Mouse (Mus musculus): ENCODE results near the gene Fam219b.

Gene Fam219b

DNA sequence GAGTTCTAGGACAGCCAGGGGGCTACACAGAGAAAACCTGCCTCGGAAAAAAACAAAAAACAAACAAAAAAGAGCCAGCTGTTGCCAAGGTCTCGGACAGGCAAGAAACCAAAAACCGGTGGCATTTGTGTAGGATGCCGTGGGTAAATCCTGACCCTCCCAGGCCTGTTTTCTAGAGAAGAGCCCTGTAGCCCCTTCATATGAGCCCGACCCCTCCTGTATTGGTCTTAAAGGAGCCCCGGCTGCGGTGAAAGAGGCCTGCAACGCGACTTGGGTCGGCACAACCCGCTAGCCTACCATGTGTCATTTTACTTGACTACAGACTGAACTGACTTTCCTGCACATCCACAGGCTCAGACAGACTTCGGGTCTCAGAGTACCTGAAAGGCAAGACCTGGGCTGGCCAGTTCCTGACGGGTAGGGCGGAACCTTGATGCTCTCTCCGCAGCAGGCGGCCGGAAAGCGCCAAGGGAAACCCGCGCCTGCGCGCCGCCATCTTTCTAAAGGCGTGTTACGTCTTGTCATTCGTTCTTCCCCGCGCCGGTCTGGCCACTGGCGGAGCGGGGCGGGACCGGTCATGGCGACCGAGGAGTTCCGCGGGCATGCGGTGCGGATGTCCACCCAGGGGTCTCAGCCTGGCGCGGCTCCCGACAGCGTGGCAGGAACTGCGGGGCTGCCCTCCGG, at the start of gene Fam219b:
Fam219b (plus strand) TSS at position 485 of the 684 bp plus-strand sequence.
- DNase-seq (ENCODE audit: low spot score): peak; percentile 82

DNA sequence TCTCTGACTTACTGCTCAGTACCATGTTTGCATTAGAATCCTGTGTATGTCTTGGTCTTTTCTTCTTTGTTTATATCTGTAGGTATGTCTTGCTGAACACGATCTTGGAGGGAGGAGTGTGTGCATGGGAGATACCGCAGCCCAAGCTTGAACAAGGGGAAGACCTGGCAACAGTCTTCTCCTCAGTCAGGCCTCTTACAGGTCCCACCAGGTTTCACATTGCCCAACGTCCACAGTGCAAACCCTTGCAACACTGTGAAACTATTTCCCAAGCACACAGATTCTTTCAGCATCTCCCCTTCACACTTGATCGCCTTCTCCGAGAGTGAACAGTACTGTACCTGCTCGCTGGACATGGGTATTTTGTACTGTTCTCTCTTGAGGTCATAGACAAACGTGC, 49.5 kb upstream of the Fam219b start:
- DNase-seq (ENCODE audit: low spot score): no peak

DNA sequence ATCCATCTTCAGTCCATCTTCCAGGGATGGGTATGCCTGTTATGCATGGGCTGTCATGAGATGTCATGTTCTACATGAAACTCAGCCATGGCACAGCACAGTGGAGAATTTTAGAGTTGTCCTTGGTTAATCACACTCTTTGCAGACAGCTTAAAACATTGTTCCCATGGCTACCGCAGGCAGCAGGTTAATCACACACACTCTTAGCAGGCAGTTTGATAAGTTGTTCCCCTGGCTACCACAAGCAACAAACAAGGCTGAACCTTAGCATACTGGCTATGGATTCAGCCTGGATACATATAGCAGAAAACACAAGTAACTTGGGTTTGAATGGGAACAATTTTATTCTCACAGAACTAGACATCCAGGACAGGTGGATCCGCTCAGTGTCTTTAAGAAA, 43.8 kb upstream of the Fam219b start:
- DNase-seq (ENCODE audit: low spot score): no peak

DNA sequence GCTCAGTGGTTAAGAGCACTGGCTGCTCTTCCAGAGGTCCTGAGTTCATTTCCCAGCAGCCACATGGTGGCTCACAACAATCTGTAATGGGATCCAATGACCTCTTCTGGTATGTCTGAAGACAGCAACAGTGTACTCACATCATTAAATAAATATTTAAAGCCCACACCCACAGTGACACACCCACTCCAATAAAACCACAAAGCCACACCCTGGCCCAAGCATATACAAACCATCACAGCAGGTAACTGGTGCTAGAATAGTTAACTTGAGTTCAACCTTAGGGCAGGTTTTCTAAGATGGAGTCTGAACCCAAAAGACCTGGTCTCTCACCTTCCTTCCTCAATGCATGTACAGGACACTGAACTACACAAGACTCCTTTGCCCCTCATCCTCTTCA, 42.4 kb upstream of the Fam219b start:
- no peak for DNase-seq (ENCODE audit: low spot score)

DNA sequence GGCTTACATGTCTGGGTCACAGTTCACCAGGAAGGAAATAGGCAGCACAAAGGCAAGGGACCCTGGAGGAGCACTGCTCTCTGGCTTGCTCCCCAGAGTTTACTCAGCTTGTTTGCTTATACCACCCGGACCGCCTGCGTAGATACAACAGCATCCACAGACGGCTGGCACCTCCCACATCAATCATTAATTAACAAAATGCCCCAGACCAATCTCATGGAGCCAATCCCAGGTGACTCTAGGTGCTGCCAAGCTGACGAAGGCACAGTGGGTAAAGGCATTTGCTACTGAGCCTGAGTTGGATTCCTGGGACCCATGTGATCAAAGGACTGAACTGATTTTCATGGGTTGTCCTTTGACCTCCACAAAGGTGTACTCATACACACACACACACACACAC, 40.1 kb upstream of the Fam219b start:
- DNase-seq (ENCODE audit: low spot score): no peak

- DNase-seq (ENCODE audit: low spot score): no peak
Observed at GRCm38 (mm10) chr9:57498536-57498935, 38.8 kb upstream of the Fam219b start.

- no peak for DNase-seq (ENCODE audit: low spot score)
Observed at GRCm38 (mm10) chr9:57501452-57501851, 35.9 kb upstream of the Fam219b start.

DNA sequence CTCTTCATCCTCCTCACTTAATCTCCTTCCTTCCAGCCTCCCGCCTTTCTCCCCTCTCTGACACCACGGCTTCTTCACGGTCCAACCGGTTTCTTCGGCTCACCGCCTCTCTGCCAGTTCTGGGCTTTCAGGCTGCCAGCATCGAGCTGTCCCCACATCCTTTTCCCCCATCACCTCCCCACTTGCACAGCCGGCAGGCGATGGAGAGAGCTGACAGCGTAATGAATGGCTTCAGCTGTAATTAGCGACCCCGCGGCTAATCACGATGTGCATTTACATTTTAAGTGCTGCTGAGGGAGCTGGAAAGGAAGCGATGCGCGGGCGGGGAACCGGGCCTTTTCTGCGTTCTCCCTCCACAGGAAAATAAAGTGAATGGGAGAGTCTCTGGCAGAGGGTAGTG, 35.5 kb upstream of the Fam219b start:
- DNase-seq (ENCODE audit: low spot score): no peak

DNA sequence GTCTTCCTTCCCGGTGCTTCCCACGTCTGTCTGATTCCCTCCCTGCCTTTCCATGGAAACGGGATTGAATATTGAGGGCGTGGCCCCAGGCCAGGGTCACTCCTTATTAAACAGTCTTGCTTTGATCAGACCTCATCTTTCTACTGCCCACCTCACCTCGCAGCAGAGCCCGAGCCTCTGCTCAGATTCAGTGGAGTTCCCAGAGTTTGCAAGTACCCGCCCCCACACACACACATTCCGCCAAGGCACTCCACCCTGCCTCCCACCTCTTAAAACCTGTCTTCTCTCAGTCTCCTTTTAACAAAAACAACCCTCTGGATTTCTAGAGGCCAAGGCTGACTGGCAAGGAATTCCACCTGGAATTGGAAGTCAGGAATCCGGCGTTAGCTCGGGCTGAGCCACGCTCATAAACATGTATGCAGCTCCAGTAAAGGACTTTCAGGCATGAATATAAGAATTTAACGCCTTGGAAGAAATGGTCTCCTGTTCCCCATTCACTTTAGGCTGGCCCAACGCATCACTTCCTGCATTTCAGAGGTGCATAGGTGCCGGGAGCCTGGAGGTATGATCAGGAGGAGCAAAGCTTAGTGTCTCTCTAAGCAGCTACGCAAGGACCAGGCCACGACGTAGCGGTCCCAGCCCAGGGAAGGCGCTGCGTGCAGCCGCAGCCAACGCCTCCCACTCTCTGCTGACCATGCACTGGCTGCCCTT, 34.3 kb upstream of the Fam219b start:
- DNase-seq (ENCODE audit: low spot score): no peak

DNA sequence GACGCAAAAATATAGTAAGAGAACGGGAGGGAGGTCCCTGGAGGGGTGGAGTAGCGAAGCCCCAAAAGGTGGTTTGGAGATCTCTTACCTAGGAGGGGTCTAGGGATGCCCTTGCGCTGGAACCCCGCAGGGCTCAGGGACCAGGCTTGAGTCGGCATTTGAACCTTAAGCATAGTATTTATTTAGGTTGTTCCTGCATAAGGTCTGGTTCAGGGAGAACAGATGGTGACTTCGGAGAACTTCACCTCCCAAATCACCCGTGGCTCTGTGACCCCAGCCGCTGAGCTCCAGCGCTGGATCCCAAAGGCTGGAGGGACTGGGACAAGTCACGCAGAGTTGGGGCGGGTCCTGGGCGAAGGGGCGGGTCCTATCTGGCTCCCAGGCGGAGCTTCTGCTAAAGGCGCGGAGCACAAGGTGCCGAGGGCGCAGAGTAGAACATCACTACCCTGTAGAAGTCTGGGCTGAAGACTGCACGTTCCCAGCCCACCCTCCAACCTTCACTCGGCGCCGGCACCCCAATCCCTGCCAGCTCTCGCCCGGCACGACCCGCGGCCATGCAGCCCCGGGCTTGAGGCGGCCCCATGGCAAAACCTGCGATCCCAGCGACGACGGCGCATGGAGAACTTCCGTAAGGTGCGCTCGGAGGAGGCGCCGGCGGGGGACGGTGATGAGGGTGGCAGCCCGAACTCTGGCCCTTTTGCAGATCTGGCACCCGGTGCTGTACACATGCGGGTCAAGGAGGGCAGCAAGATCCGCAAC, 33.5 kb upstream of the Fam219b start, which contains the start of gene Rpp25:
Rpp25 (plus strand) TSS at position 405 of the 759 bp plus-strand sequence.
- no peak for DNase-seq (ENCODE audit: low spot score)

- DNase-seq (ENCODE audit: low spot score): no peak
Observed at GRCm38 (mm10) chr9:57504381-57504700, 33.0 kb upstream of the Fam219b start.

- DNase-seq (ENCODE audit: low spot score): no peak
Observed at GRCm38 (mm10) chr9:57504891-57505290, 32.4 kb upstream of the Fam219b start.

DNA sequence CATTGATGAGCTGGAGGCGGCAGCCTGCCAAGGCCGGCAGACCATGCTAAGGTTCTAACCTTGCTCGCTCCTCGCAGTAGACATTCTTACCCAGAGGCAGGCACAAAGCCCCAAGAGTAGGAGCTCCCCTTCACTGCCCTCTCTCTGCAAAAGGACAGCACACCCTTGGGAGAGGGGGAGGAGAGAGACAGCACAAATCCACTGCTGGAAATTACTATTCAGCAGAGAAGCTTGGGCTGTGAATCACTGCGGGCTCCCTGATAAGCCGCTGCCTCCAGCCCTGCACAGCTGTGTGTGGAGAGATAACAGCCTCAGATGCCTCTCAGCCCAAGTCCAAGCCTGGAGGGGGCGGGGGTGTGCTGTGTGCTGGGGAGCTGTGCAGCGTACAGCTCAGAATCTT, 31.6 kb upstream of the Fam219b start:
- DNase-seq (ENCODE audit: low spot score): no peak

DNA sequence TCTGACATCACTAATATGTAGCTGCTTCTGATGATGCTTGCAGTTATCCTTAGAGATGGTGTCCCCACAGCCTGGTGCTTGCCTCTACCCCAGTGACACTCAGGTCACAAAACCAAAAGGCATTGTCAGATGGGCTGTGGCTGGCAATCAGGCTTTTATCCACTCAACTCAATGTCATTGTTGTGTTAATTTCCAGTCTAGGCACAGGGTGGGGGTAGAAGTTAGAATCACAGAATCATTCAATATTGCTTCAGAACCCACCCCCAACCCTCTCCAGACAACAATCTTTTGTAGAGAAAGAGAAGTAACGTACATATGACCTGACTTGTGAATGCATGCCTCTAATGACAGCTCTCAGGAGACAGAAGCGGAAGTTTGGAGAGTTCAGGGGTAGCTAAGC, 26.8 kb upstream of the Fam219b start:
- DNase-seq (ENCODE audit: low spot score): no peak

GRCm38 (mm10) chr9:57517113-57517512, 20.2 kb upstream of the Fam219b start:
- DNase-seq (ENCODE audit: low spot score): no peak

DNA sequence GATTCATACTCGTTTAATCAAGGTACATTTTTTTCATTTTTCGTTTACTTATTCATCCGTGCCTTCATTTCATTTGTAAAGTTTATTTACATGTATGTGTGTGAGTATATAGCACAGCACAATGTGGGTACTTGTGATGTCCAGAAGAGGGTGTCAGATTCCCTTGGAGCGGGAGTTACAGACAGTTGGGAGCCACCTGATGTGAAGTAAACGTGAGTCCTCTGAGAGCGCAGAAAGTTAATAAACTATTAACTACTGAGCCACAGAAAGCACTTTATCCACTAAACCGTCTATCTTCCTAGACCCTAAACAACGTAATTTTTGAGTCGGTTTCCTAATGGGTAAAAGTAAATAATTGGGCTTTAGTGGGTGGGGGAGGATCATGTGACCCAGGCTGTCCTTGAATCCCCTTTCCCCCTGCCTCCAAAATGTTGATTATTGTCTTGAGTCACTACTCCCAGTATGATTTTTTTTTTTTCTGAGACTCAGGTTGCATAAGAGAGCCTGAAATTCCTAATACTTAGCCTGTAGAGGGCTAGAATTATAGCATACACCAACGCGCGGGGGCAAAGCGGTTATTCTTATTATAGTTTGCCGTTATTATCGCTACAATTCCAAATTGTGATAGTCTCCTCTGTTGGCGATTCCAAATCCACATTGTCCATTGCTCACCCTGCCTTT, 16.8 kb upstream of the Fam219b start:
- no peak for DNase-seq (ENCODE audit: low spot score)

- DNase-seq (ENCODE audit: low spot score): peak; percentile 88
Observed at GRCm38 (mm10) chr9:57521056-57521911, 16.0 kb upstream of the Fam219b start, which contains the start of gene Cox5a. Cox5a (plus strand) TSS chr9:57521274.

DNA sequence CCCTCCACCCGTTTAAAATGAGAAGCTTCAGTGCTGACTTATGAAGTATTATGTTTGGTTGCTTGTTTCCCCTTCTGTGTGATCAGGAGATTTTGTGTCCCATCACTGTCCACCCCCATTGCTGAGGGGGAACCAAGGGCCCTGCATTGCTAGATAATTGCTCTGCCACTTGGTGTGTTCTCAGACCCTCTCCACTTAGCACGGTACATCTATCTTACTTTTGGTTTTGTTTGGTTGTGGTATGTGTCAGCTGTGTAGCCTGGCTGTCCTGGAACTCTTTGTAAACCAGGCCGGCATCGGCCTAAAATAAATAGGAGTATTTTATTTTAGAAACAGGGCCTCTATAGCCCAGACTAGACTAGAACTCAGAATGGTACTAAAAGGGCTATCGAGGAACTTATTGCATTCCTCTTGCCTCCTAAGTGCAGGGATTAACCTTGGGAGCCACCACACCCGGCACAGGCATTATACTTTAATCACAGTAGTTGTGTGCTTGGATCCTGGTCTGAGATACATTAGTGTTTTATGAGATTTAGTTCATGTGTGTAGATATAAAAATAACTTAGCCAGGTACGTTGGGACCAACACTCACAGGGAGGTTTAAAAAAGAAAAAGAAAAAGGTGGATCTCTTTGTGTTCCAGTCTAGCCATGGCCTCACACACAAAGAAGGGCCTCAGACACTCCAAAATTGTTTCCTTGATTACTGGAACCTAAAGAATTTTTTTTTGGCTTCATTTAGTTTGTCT, 15.0 kb upstream of the Fam219b start:
- no peak for DNase-seq (ENCODE audit: low spot score)

DNA sequence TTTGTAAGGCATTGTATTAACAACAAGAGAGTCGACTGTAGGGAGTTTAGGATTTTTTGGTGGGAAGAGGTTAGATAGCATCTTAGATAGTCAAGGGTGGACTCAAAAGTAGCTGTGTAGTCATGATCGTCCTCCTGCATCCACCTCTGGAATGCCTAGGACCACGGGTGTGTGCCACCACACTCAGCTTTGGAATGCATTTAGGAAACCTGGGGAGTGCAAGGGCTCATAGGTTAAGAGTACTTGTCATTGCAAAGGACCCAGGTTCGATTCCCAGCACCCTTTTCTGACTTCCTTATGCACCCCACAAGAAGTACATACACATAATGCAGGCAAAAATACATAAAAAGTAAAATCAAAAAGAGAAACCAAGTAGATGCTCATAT, 14.5 kb upstream of the Fam219b start:
- no peak for DNase-seq (ENCODE audit: low spot score)

DNA sequence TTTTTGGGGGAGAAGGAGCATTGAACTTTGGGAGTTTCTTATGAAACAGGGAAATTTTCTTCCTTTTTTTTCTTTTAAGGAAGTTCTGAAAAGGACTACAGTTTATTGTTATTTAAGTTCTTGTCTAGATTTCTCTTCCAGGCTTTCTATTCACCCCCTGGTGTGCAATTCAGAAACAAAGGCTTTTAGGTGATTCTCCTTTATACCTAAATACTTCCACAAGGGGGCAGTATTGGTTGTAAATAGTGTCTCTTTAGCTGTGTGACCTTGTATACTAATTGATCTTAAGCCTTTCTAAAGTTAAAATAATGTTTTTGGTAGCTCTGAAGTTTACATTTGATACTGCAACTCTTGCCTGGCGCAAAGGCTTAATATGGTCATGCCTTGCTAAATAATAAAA, 13.6 kb upstream of the Fam219b start:
- DNase-seq (ENCODE audit: low spot score): no peak

- DNase-seq (ENCODE audit: low spot score): no peak
Observed at GRCm38 (mm10) chr9:57524439-57524838, 12.9 kb upstream of the Fam219b start.
